Mouse (Mus musculus): ENCODE measurements at regions not wholly inside any gene's neighbourhood (a gene's known extent, or its start where the extent isn't known, plus 50 kb on each side); places are given as distances from the start of the nearest gene placed in this dataset.

DNA sequence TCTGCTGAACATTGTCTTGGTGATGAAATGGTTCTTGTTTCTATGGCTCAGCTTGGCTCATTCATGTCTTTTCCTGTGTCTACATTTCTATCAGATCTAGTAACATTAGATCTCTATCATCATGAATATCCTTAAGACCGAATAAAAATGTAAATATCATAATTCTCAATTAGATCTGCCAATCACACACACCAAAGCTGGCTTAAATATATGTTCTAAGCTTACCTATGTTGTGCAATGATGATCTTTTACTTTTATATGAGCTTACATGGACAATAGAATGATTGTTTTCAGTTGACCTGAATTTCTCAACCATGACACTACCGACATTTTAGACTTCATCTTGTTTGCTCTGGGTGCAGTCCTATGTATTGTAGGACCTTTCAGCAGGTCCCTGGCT lies 440.4 kb downstream of the Fam198b start:
- no peak for ATAC-seq (ENCODE audit: low FRiP score)
- Histone ChIP-seq H3K4me3 (ENCODE audit: low read depth, low read length) (no peak overlapping the region), H3K27ac (ENCODE audit: low read depth, low read length) (no peak overlapping the region)

DNA sequence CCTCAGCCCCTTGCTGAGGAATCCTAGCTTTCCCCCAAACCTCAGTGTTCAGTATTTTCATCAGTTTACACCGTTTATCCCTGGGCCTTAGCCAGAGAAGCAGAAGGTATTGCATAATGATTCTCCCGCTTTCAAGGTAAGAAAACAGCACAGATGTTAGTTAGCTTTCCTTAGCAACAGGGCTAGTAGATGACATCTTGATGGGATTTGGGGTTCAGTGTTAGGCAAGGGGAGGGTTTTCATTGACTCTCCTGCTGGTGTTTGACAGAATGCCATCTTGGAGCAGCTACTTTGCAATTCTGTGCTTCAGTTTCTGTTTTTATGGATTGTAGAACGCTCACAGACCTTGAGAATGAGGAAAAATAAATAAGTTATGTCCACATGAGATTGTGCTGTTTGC lies 447.4 kb downstream of the Fam198b start:
- Histone ChIP-seq H3K4me1 (replicated peaks; ENCODE audit: control insufficient read depth, insufficient read depth, low read length) (no peaks in the 10 kb centered on the region), H3K4me3 (ENCODE audit: low read depth, low read length) (no peak overlapping the region), H3K9me3 (ENCODE audit: control insufficient read depth, low read length) (no peaks in the 10 kb centered on the region), H3K36me3 (ENCODE audit: control insufficient read depth, insufficient read depth, low read length) (no peaks in the 10 kb centered on the region), H3K27me3 (ENCODE audit: control insufficient read depth, insufficient read depth, low read length) (no peaks in the 10 kb centered on the region), H3K27ac (ENCODE audit: low read depth, low read length) (no peak overlapping the region), H3K4me2 (replicated peaks; ENCODE audit: low read depth, low read length) (no peak overlapping the region), H3K9ac (ENCODE audit: low read depth, low read length) (no peak overlapping the region)
- no peak for DNase-seq (ENCODE audit: low spot score)
- WGBS = 76% methylated on average over 3 of the region's 3 CpGs
- no peak for ATAC-seq (ENCODE audit: low FRiP score)

More for the DNA sequence above, 440.4 kb downstream of the Fam198b start:
- no peak for DNase-seq (ENCODE audit: low spot score)
- no peaks in the 10 kb centered on the region for H3K27me3 ChIP-seq (ENCODE audit: control insufficient read depth, insufficient read depth, low read length)
- no peaks in the 10 kb centered on the region for H3K36me3 ChIP-seq (ENCODE audit: control insufficient read depth, insufficient read depth, low read length)
- no peaks in the 10 kb centered on the region for H3K4me1 ChIP-seq (replicated peaks; ENCODE audit: control insufficient read depth, insufficient read depth, low read length)
- no peak overlapping the region for H3K4me2 ChIP-seq (replicated peaks; ENCODE audit: low read depth, low read length)
- no peaks in the 10 kb centered on the region for H3K9me3 ChIP-seq (ENCODE audit: control insufficient read depth, low read length)
- H3K9ac ChIP-seq (ENCODE audit: low read depth, low read length) = no peak overlapping the region
- 91% methylated on average over 2 of the region's 2 CpGs for WGBS

DNA sequence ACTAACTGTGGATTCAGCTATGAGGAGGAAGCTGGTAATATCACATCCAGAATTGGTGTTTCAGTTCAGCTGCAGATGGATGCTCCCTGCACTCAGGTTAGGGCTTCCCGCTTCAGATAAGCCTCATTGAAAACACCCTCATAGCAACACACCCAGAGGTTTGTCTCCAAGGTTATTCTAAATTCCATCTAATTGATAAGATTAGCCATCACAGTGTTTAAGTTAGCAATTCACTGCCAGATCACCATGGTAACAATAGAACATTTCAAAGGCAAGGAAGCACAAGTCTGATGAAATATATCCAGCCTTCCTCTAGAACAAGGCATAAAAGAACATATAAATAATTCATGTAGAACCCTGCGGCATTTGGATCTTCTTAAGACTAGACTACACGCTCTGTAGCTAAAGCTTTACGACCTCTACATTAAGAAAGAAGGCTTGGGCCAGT lies 450.1 kb downstream of the Fam198b start:
- no peaks in the 10 kb centered on the region for H3K9me3 ChIP-seq (ENCODE audit: control insufficient read depth, low read length)
- H3K9ac ChIP-seq (ENCODE audit: low read depth, low read length) = no peak overlapping the region
- no peak overlapping the region for H3K27ac ChIP-seq (ENCODE audit: low read depth, low read length)
- no peak overlapping the region for H3K4me2 ChIP-seq (replicated peaks; ENCODE audit: low read depth, low read length)
- no peak for DNase-seq (ENCODE audit: low spot score)
- H3K4me3 ChIP-seq (ENCODE audit: low read depth, low read length) = no peak overlapping the region
- ATAC-seq (ENCODE audit: low FRiP score) = peak; percentile 69
- no peaks in the 10 kb centered on the region for H3K27me3 ChIP-seq (ENCODE audit: control insufficient read depth, insufficient read depth, low read length)
- 42% methylated on average over 4 of the region's 4 CpGs for WGBS
- H3K36me3 ChIP-seq (ENCODE audit: control insufficient read depth, insufficient read depth, low read length) = no peaks in the 10 kb centered on the region
- H3K4me1 ChIP-seq (replicated peaks; ENCODE audit: control insufficient read depth, insufficient read depth, low read length) = no peaks in the 10 kb centered on the region

DNA sequence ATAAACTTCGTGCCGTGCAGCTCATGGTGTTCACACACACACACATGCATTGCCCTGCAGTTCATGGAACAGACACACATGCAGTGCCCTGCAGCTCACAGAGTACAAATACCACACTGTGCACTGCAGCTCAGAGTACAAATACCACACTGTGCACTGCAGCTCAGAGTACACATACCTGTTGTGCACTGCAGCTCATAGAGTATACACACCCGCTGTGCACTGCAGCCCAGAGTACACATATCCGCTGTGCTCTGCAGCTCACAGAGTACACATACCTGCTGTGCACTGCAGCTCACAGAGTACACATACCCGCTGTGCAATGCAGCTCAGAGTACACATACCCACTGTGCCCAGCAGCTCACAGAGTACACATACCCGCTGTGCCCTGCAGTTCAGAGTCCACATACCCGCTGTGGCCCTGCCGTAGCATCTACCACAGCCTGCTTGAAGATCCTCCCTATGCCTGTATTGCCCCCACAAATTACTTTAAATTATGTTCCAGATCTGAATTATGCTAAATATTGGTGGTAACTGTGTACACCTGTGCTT lies 451.9 kb downstream of the Fam198b start:
- Histone ChIP-seq H3K36me3 (ENCODE audit: control insufficient read depth, insufficient read depth, low read length) (no peaks in the 10 kb centered on the region), H3K9me3 (ENCODE audit: control insufficient read depth, low read length) (no peaks in the 10 kb centered on the region), H3K27ac (ENCODE audit: low read depth, low read length) (no peak overlapping the region), H3K9ac (ENCODE audit: low read depth, low read length) (no peak overlapping the region), H3K27me3 (ENCODE audit: control insufficient read depth, insufficient read depth, low read length) (no peaks in the 10 kb centered on the region), H3K4me1 (replicated peaks; ENCODE audit: control insufficient read depth, insufficient read depth, low read length) (no peaks in the 10 kb centered on the region), H3K4me2 (replicated peaks; ENCODE audit: low read depth, low read length) (no peak overlapping the region), H3K4me3 (ENCODE audit: low read depth, low read length) (no peak overlapping the region)
- ATAC-seq (ENCODE audit: low FRiP score) = 0 out of 2 replicates have a peak, but pooled peaks have one; percentile 27
- 90% methylated on average over 8 of the region's 8 CpGs for WGBS
- DNase-seq (ENCODE audit: low spot score) = no peak

DNA sequence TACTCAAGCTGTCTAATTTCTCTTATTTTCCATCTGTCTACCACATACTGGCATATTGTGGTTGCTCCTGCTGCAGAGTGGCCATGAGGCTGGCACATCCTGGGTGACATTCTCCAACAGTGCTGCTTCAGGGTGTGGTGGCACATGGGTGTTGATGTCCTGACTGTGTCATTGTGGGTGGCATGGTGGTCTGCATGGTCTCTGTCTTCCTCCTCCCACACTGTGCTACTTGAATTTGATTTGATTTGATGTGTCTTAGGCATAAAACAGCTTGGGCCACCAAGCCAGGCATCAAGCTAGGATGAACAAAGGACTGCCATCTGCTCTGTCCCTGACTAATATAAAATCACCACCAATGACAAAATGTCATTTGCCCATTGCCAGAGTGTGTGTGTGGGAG lies 434.7 kb downstream of the Gria2 start:
- ATAC-seq (ENCODE audit: low FRiP score) (peak; percentile 35; the same call in 1 of the 2 replicates), DNase-seq (ENCODE audit: low spot score) (no peak)
- Histone ChIP-seq H3K9me3 (ENCODE audit: control insufficient read depth, low read length) (no peaks in the 10 kb centered on the region), H3K9ac (ENCODE audit: low read depth, low read length) (no peak overlapping the region), H3K36me3 (ENCODE audit: control insufficient read depth, insufficient read depth, low read length) (no peaks in the 10 kb centered on the region), H3K27ac (ENCODE audit: low read depth, low read length) (no peak overlapping the region), H3K4me2 (replicated peaks; ENCODE audit: low read depth, low read length) (no peak overlapping the region), H3K4me3 (ENCODE audit: low read depth, low read length) (no peak overlapping the region), H3K4me1 (replicated peaks; ENCODE audit: control insufficient read depth, insufficient read depth, low read length) (no peaks in the 10 kb centered on the region), H3K27me3 (ENCODE audit: control insufficient read depth, insufficient read depth, low read length) (no peaks in the 10 kb centered on the region)

DNA sequence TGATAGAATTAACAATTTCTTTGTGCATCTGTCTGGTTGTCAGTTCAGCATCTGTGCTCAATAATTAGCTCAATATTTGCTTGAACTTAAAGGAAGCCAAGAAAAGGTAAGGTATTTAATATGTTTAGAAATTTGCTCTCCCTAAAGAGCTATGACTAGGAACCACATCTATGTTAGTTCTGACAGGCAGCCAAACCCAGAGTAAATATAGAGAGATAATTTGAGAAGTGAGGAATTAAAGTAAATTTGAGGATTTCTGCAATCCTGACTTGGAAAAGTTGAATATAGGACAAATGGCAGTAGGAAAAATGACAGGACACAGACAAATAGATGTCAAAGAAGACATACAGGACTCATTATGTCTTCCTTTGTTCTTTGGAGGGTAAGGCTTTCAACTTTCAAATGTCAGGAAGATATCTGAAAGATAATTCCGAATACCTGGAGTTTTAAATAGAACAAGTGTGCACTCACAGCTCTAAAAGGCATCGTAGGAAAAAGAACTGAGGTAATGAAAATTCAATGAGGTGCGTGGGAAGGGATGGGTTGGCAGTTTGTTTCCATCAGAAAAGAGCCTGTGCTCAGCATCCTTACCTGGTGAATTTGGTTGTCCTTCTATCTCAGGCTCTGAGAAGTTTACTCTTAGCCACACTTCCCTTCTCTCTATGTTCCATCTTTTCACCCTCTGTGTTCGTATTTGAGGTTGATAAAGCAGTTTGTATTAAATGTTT lies 433.3 kb downstream of the Gria2 start:
- Histone ChIP-seq H3K4me3 (ENCODE audit: low read depth, low read length) (no peak overlapping the region), H3K27me3 (ENCODE audit: control insufficient read depth, insufficient read depth, low read length) (no peaks in the 10 kb centered on the region), H3K36me3 (ENCODE audit: control insufficient read depth, insufficient read depth, low read length) (no peaks in the 10 kb centered on the region), H3K4me1 (replicated peaks; ENCODE audit: control insufficient read depth, insufficient read depth, low read length) (no peaks in the 10 kb centered on the region), H3K9ac (ENCODE audit: low read depth, low read length) (no peak overlapping the region), H3K27ac (ENCODE audit: low read depth, low read length) (no peak overlapping the region), H3K4me2 (replicated peaks; ENCODE audit: low read depth, low read length) (no peak overlapping the region), H3K9me3 (ENCODE audit: control insufficient read depth, low read length) (no peaks in the 10 kb centered on the region)
- ATAC-seq (ENCODE audit: low FRiP score) = no peak
- DNase-seq (ENCODE audit: low spot score) = no peak
- 81% methylated on average over 4 of the region's 4 CpGs for WGBS

DNA sequence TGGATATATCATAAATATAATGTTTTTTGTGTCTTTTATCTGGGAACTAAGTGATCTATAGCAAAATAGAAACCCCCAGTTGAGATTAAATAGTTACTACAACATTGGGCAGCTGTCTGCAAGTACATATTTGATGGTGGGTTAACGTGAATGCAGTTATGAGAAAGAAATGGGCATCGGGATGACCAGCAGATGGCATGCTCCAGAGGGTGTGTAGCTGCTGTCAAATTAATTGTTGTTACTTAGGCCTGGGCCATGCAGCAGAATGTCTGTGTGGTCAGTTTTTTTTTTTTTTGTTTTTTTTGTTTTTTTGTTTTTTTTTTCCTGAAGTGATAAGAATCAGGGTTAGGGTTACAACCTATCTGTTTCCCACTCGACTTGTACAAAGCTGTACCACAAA lies 430.2 kb downstream of the Gria2 start:
- Histone ChIP-seq H3K27ac (ENCODE audit: low read depth, low read length) (no peak overlapping the region), H3K4me3 (ENCODE audit: low read depth, low read length) (no peak overlapping the region), H3K9me3 (ENCODE audit: control insufficient read depth, low read length) (no peaks in the 10 kb centered on the region), H3K4me1 (replicated peaks; ENCODE audit: control insufficient read depth, insufficient read depth, low read length) (no peaks in the 10 kb centered on the region), H3K36me3 (ENCODE audit: control insufficient read depth, insufficient read depth, low read length) (no peaks in the 10 kb centered on the region), H3K4me2 (replicated peaks; ENCODE audit: low read depth, low read length) (no peak overlapping the region), H3K9ac (ENCODE audit: low read depth, low read length) (no peak overlapping the region), H3K27me3 (ENCODE audit: control insufficient read depth, insufficient read depth, low read length) (no peaks in the 10 kb centered on the region)
- no peak for ATAC-seq (ENCODE audit: low FRiP score)
- DNase-seq (ENCODE audit: low spot score) = no peak
- WGBS = 80% methylated on average over 3 of the region's 3 CpGs

DNA sequence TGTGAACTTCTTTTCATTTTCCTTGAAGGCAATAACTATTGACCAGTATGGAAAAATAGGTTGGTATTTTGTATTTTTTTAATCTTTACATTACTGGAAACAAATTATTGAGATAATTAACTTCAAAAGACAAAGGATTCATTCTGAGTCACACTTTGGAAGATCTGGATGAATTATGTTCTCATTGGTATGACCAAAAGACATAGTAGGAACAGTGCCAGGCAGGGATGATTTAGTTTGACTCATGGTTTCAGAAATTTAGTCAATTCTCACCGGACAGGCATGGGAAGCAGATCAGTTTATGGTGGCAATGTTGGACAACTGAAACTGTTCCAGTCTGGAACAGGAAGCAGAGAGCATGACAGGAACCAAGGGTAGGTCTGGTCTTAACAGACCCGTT lies 416.6 kb downstream of the Gria2 start:
- Histone ChIP-seq H3K4me1 (replicated peaks; ENCODE audit: control insufficient read depth, insufficient read depth, low read length) (no peaks in the 10 kb centered on the region), H3K27ac (ENCODE audit: low read depth, low read length) (no peak overlapping the region), H3K9ac (ENCODE audit: low read depth, low read length) (no peak overlapping the region), H3K4me2 (replicated peaks; ENCODE audit: low read depth, low read length) (no peak overlapping the region), H3K36me3 (ENCODE audit: control insufficient read depth, insufficient read depth, low read length) (no peaks in the 10 kb centered on the region), H3K4me3 (ENCODE audit: low read depth, low read length) (no peak overlapping the region), H3K9me3 (ENCODE audit: control insufficient read depth, low read length) (no peaks in the 10 kb centered on the region), H3K27me3 (ENCODE audit: control insufficient read depth, insufficient read depth, low read length) (no peaks in the 10 kb centered on the region)
- DNase-seq (ENCODE audit: low spot score) (no peak), ATAC-seq (ENCODE audit: low FRiP score) (no peak)
- 89% methylated on average over 2 of the region's 2 CpGs for WGBS

DNA sequence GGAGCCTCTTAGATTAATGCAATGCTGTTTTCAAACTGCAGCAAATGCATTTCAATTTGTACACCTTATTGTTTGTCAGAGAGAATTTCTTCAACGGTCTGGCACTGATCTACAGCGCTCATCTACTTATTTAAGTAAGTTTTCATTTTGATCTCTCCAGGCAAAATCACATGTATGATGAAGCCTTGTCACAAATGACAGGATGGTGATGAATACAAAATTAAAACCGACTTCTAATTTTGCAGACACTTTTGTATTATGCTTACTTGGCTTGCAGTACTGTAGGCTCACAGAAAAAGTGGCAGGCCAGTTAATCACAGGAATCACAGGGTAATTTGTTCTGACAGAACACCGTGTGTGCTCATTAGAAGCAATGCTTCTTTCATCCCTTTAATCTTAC lies 406.4 kb downstream of the Gria2 start:
- WGBS = 73% methylated on average over 4 of the region's 4 CpGs
- no peak overlapping the region for H3K27ac ChIP-seq (ENCODE audit: low read depth, low read length)
- no peak overlapping the region for H3K4me2 ChIP-seq (replicated peaks; ENCODE audit: low read depth, low read length)
- ATAC-seq (ENCODE audit: low FRiP score) (no peak), DNase-seq (ENCODE audit: low spot score) (no peak)
- no peaks in the 10 kb centered on the region for H3K9me3 ChIP-seq (ENCODE audit: control insufficient read depth, low read length)
- no peak overlapping the region for H3K4me3 ChIP-seq (ENCODE audit: low read depth, low read length)
- H3K9ac ChIP-seq (ENCODE audit: low read depth, low read length) = no peak overlapping the region
- no peaks in the 10 kb centered on the region for H3K36me3 ChIP-seq (ENCODE audit: control insufficient read depth, insufficient read depth, low read length)
- no peaks in the 10 kb centered on the region for H3K4me1 ChIP-seq (replicated peaks; ENCODE audit: control insufficient read depth, insufficient read depth, low read length)
- no peaks in the 10 kb centered on the region for H3K27me3 ChIP-seq (ENCODE audit: control insufficient read depth, insufficient read depth, low read length)
